Mouse (Mus musculus) ES-E14 (cell line): ENCODE data around the gene Scrt2. TPM values are rescaled to one million over a fixed set of nuclear protein-coding genes. Genes with fewer than 3 reads are reported as not detected.
"Not testable (repeated sequence)": the region's sequence is repeated elsewhere in the genome, so short reads cannot be mapped to it uniquely, and the experiment has no call there.

Source experiments
- DNase-seq: peaks from one replicate; pipeline ENCODE4 v3.0.0-alpha.2; 2013; ENCODE audit warnings: low read depth, low spot score
- H3K27ac ChIP-seq: 2 replicates; pipeline ENCODE4 v1.5.1; 2012; ENCODE audit warnings: low read depth, mild to moderate bottlenecking, low read length, moderate library complexity, mixed read lengths; ENCODE audit not compliant: poor library complexity, insufficient read depth, severe bottlenecking
- H3K36me3 ChIP-seq: 2 replicates; pipeline ENCODE4 v1.6.1; 2012; ENCODE audit warnings: mild to moderate bottlenecking, low read length, moderate library complexity, mixed read lengths; ENCODE audit not compliant: control insufficient read depth, poor library complexity, insufficient read depth, severe bottlenecking
- H3K4me1 ChIP-seq, 2 experiments: fragments of 150-350 bp in 1 of 2; sonication (generic) in 1 of 2; 2 replicates each; pipeline ENCODE4 v1.6.1; 2012; ENCODE audit warnings: low read length in 2 of 2, mild to moderate bottlenecking in 1 of 2, mixed read lengths in 1 of 2; ENCODE audit not compliant: control insufficient read depth in 2 of 2, insufficient read depth in 2 of 2, poor library complexity in 1 of 2
- H3K4me3 ChIP-seq, 2 experiments: fragments of 150-350 bp in 1 of 2; sonication (generic) in 1 of 2; 2 replicates each; pipeline ENCODE4 v1.5.1; 2012; ENCODE audit warnings: low read length in 2 of 2, low read depth in 1 of 2, mild to moderate bottlenecking in 1 of 2, mixed read lengths in 1 of 2; ENCODE audit not compliant: insufficient read depth in 1 of 2, poor library complexity in 1 of 2, severe bottlenecking in 1 of 2
- H3K9ac ChIP-seq: 2 replicates; pipeline ENCODE4 v1.6.1; 2012; ENCODE audit warnings: low read depth, mild to moderate bottlenecking, low read length, mixed read lengths; ENCODE audit not compliant: poor library complexity, insufficient read depth, severe bottlenecking
- H3K9me3 ChIP-seq: fragments of 150-350 bp; sonication (generic); 2 replicates; pipeline ENCODE4 v1.6.1; 2012; ENCODE audit warnings: low read depth, mild to moderate bottlenecking, low read length; ENCODE audit not compliant: control insufficient read depth, insufficient read depth
- CHD2 ChIP-seq: IDR thresholded peaks from 2 replicates; pipeline ENCODE4 v1.6.1; 2014; ENCODE audit warnings: mild to moderate bottlenecking, low read depth, low read length, inconsistent platforms
- HCFC1 ChIP-seq: IDR thresholded peaks from 2 replicates; pipeline ENCODE4 v1.6.1; 2012; ENCODE audit warnings: low read length, inconsistent platforms, borderline replicate concordance; ENCODE audit not compliant: insufficient read depth
- MAFK ChIP-seq: IDR thresholded peaks from 2 replicates; pipeline ENCODE4 v1.6.1; 2014; ENCODE audit warnings: mild to moderate bottlenecking, low read depth, low read length, inconsistent platforms; ENCODE audit not compliant: insufficient read depth
- ZC3H11A ChIP-seq: IDR thresholded peaks from 2 replicates; pipeline ENCODE4 v1.6.1; 2012; ENCODE audit warnings: low read depth, mild to moderate bottlenecking, inconsistent platforms, low read length, borderline replicate concordance
- ZNF384 ChIP-seq: IDR thresholded peaks from 2 replicates; pipeline ENCODE4 v1.6.1; 2012; ENCODE audit warnings: low read depth, low read length, inconsistent platforms
- in situ Hi-C, 2 experiments: fragments of 600-800 bp; cut with MboI; formaldehyde crosslinking; loops; one replicate each; pipeline ENCODE4 v1.15.1; 2025; ENCODE audit warnings: low sequenced_read_pairs in 2 of 2, inconsistent platforms in 1 of 2; ENCODE audit not compliant: unreplicated experiment in 2 of 2
- total RNA-seq: library from RNA; depleted of rRNA; stranded (reverse); fragments of 300-350 nt; gene quantifications from 2 replicates; pipeline ENCODE4 v1.2.3, GENCODE M21; 2012

Scrt2 gene
- total RNA-seq, 1 experiment = 0.04 TPM

- no peaks in the 10 kb centered on the region for H3K36me3 ChIP-seq
- H3K4me1 ChIP-seq = peaks cover 0 to 3% of the 10 kb centered on the region in 2 experiments; a peak in 1 of 4 replicates
- DNase-seq = no peak
- in situ Hi-C loops = no loop called here
- no peak overlapping the region for H3K9ac ChIP-seq
- H3K4me3 ChIP-seq = no peak overlapping the region
- no peak for TF ChIP-seq MAFK
- no peak for TF ChIP-seq ZC3H11A
- TF ChIP-seq CHD2 = no peak
- no peaks in the 10 kb centered on the region for H3K9me3 ChIP-seq
- no peak overlapping the region; the same call in 1 of the 2 replicates for H3K27ac ChIP-seq
Measured at GRCm38 (mm10) chr2:152055406-152055805, 25.9 kb upstream of the Scrt2 start.

- in situ Hi-C loops = no loop called here
- H3K27ac ChIP-seq = no peak overlapping the region
- no peaks in the 10 kb centered on the region for H3K36me3 ChIP-seq
- H3K4me3 ChIP-seq = no peak overlapping the region
- H3K9ac ChIP-seq = no peak overlapping the region
- H3K9me3 ChIP-seq = no peaks in the 10 kb centered on the region
- H3K4me1 ChIP-seq = peaks cover 0 to 3% of the 10 kb centered on the region in 2 experiments; a peak in 1 of 4 replicates
- TF ChIP-seq HCFC1 (no peak), ZC3H11A (no peak), CHD2 (no peak), MAFK (no peak), ZNF384 (no peak)
- DNase-seq = no peak
Measured at GRCm38 (mm10) chr2:152056368-152057251, 24.7 kb upstream of the Scrt2 start.

DNA sequence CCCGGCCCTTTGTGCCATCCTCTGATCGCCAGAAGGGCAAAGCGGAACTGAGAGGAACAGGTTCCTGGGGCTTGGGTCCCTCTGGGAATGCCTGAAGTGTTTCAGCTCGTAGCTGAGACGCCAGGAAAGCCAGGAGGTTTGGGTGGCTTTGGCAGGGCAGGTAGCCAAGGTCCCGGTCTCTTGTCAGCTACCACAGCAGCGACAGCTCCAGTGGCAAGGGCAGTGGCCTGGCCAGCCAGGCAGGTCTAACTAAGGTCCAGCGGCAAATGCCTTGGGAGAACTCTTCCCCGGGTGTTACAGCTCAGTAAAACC, 24.1 kb upstream of the Scrt2 start:
- TF ChIP-seq CHD2 (no peak), HCFC1 (no peak), MAFK (no peak), ZNF384 (no peak), ZC3H11A (no peak)
- H3K36me3 ChIP-seq = no peaks in the 10 kb centered on the region
- H3K4me1 ChIP-seq = peaks cover 0 to 3% of the 10 kb centered on the region in 2 experiments; a peak in 1 of 4 replicates
- H3K9ac ChIP-seq = no peak overlapping the region
- H3K9me3 ChIP-seq = no peaks in the 10 kb centered on the region
- no peak overlapping the region for H3K4me3 ChIP-seq
- in situ Hi-C loops = no loop called here
- no peak for DNase-seq
- H3K27ac ChIP-seq = no peak overlapping the region

- H3K4me1 ChIP-seq, H3K4me3 ChIP-seq, H3K9ac ChIP-seq, in situ Hi-C loops, H3K36me3 ChIP-seq, H3K27ac ChIP-seq, DNase-seq, H3K9me3 ChIP-seq: not testable (repeated sequence)
Measured at GRCm38 (mm10) chr2:152062817-152063216, 18.5 kb upstream of the Scrt2 start.
